Mouse (Mus musculus) forebrain, postnatal 0 days (tissue): ENCODE data around the gene Ccpg1. TPM values are rescaled to one million over a fixed set of nuclear protein-coding genes. Genes with fewer than 3 reads are reported as not detected.

ENCODE experiments used
- ATAC-seq: fragments of 200-750 bp; cut with Nextera tagmentation; 2 replicates; pipeline ENCODE4 v1.8.0; 2017; ENCODE audit warnings: mild to moderate bottlenecking, moderate library complexity
- DNase-seq: peaks from one replicate; pipeline ENCODE4 v3.0.0-alpha.2; 2015
- H3K27ac ChIP-seq: fragments of 300-500 bp; sonication (generic); 2 replicates; pipeline ENCODE4 v1.5.1; 2014; ENCODE audit warnings: low read depth, mild to moderate bottlenecking, antibody characterized with exemption, low read length, moderate library complexity, mixed read lengths
- H3K27me3 ChIP-seq: fragments of 300-500 bp; sonication (generic); 2 replicates; pipeline ENCODE4 v1.6.1; 2014; ENCODE audit warnings: mild to moderate bottlenecking, low read length, mixed read lengths; ENCODE audit not compliant: insufficient read depth
- H3K36me3 ChIP-seq: fragments of 300-500 bp; sonication (generic); 2 replicates; pipeline ENCODE4 v1.6.1; 2014; ENCODE audit warnings: mild to moderate bottlenecking, moderate library complexity; ENCODE audit not compliant: insufficient read depth
- H3K4me1 ChIP-seq: fragments of 300-500 bp; sonication (generic); 2 replicates; pipeline ENCODE4 v1.6.1; 2014; ENCODE audit warnings: antibody characterized with exemption; ENCODE audit not compliant: insufficient read depth
- H3K4me2 ChIP-seq: fragments of 300-500 bp; sonication (generic); 2 replicates; pipeline ENCODE4 v1.6.1; 2014; ENCODE audit warnings: low read depth, mild to moderate bottlenecking, moderate library complexity
- H3K4me3 ChIP-seq: fragments of 300-500 bp; sonication (generic); 2 replicates; pipeline ENCODE4 v1.5.1; 2014; ENCODE audit warnings: low read depth, low read length, mixed read lengths
- H3K9ac ChIP-seq: fragments of 300-500 bp; sonication (generic); 2 replicates; pipeline ENCODE4 v1.6.1; 2014; ENCODE audit warnings: mild to moderate bottlenecking
- H3K9me3 ChIP-seq: fragments of 300-500 bp; sonication (generic); 2 replicates; pipeline ENCODE4 v1.6.1; 2016; ENCODE audit warnings: low read length
- CTCF ChIP-seq: sonication (generic); IDR thresholded peaks from 2 replicates; pipeline ENCODE4 v1.5.1; 2016; ENCODE audit warnings: antibody characterized with exemption, control low read depth, low read depth
- WGBS: fragments of 180-500 bp; shearing (Covaris S2); extraction: QIAGEN DNeasy Blood & Tissue Kit; methylation state at CpG from one replicate; pipeline ENCODE4 v1.1.7; 2014; 5-methylcytosine and 5-hydroxymethylcytosine counted together
- polyA plus RNA-seq: library from polyadenylated mRNA; unstranded; fragments of >200 nt; fragmentation: Nextera tagmentation; extraction: Ambion mirVana; gene quantifications from 2 replicates; pipeline ENCODE4 v1.2.1, GENCODE M21; 2015
- total RNA-seq: library from RNA; depleted of rRNA; stranded (reverse); fragments of >200 nt; gene quantifications from 2 replicates; pipeline ENCODE4 v1.2.3, GENCODE M21; 2014

Gene Ccpg1
- total and polyA plus RNA-seq, 2 experiments from 2014 or later = 31.9 to 42.5 TPM

DNA sequence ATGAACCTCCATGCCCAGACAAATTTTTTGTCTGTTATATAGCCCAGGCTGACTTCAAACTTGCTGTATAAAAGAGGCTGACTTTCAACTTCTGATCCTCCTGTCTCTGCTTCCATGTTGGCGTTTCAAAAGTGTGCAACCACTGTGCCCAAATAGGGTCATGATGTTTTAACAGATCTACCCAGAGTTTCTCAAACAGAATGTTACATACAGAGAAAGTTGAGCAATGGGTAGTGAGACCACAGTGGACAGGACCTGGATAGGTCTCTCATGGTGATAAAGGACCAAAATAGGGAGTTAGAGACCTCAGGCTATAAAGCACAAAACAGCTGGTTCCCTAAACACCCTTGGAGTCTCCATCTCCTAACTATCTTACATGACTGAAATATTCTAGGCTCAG lies 45.2 kb downstream of the Ccpg1 start:
- WGBS = 93% methylated on average over 1 of the region's 1 CpGs
- TF ChIP-seq CTCF = no peak

GRCm38 (mm10) chr9:73031421-73031820 lies 46.2 kb downstream of the Ccpg1 start:
- ATAC-seq (no peak), DNase-seq (no peak)
- no peaks in the 10 kb centered on the region for H3K27me3 ChIP-seq
- peaks cover 27% of the 10 kb centered on the region for H3K36me3 ChIP-seq
- H3K9me3 ChIP-seq = no peaks in the 10 kb centered on the region
- no peaks in the 10 kb centered on the region for H3K4me1 ChIP-seq
- TF ChIP-seq CTCF = no peak
- no peak overlapping the region for H3K9ac ChIP-seq
- no peak overlapping the region for H3K4me2 ChIP-seq
- H3K4me3 ChIP-seq = no peak overlapping the region
- 76% methylated on average over 4 of the region's 4 CpGs for WGBS
- no peak overlapping the region for H3K27ac ChIP-seq

More for the DNA sequence above, 45.2 kb downstream of the Ccpg1 start:
- H3K27ac ChIP-seq = no peak overlapping the region
- H3K4me3 ChIP-seq = no peak overlapping the region
- DNase-seq (no peak), ATAC-seq (no peak)
- no peaks in the 10 kb centered on the region for H3K9me3 ChIP-seq
- H3K4me1 ChIP-seq = no peaks in the 10 kb centered on the region
- no peak overlapping the region for H3K9ac ChIP-seq
- H3K27me3 ChIP-seq = no peaks in the 10 kb centered on the region
- H3K4me2 ChIP-seq = no peak overlapping the region
- H3K36me3 ChIP-seq = peaks cover 27% of the 10 kb centered on the region

- DNase-seq = no peak
- no peaks in the 10 kb centered on the region for H3K9me3 ChIP-seq
- H3K27ac ChIP-seq = no peak overlapping the region
- no peaks in the 10 kb centered on the region for H3K27me3 ChIP-seq
- H3K4me3 ChIP-seq = no peak overlapping the region
- no peak overlapping the region for H3K4me2 ChIP-seq
- peaks cover 27% of the 10 kb centered on the region for H3K36me3 ChIP-seq
- peak; percentile 18; the same call in 1 of the 2 replicates for TF ChIP-seq CTCF
- WGBS = 97% methylated on average over 1 of the region's 1 CpGs
- H3K9ac ChIP-seq = no peak overlapping the region
- H3K4me1 ChIP-seq = no peaks in the 10 kb centered on the region
- no peak for ATAC-seq
Measured at GRCm38 (mm10) chr9:73033406-73033805, 48.2 kb downstream of the Ccpg1 start.

DNA sequence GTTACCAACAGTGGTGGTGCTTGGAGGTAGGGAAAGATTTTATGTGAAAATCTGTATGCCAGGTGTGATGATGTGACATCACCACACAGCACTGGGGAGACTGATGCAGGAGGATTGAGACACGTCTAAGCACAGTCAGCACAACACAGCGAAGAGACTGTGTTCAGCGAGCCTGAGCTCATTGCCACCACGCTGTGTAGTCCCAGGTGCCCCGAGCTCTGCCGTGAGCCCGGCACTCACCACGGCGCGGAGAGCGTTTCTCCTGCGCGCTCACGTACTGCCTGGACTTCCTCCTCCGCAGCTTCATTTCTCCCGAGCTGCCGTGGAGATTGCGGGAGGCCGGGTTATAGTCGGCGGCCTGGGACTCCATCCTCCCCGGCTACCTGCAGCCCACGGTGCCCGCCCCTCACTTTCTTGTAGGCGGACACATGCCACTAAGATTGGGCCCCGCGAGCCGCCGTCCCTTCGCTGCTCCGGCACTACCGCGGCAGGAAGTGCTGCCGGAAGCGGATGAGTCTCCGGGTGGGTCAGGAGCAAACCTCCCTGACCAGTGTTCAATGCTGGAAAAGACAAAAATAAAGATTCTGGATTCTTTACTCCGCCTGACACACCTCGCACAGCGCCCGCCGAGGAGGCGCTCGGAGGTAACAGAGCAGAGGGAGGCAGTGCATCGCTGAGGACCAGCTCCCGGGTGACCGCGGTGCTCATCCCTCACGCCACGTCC lies 54.2 kb downstream of the Ccpg1 start:
- Histone ChIP-seq H3K4me3 (peak overlapping the region; percentile 73), H3K27ac (peak overlapping the region; percentile 88), H3K4me1 (peaks cover 13% of the 10 kb centered on the region), H3K4me2 (peak overlapping the region; percentile 64), H3K9ac (peak overlapping the region; percentile 69), H3K27me3 (no peaks in the 10 kb centered on the region), H3K9me3 (no peaks in the 10 kb centered on the region), H3K36me3 (no peaks in the 10 kb centered on the region)
- WGBS = 4% methylated on average over 49 of the region's 49 CpGs
- TF ChIP-seq CTCF = no peak
- ATAC-seq (peak; percentile 91), DNase-seq (peak; percentile 91)

- WGBS = 29% methylated on average over 6 of the region's 6 CpGs
- ATAC-seq (no peak), DNase-seq (no peak)
- Histone ChIP-seq H3K36me3 (no peaks in the 10 kb centered on the region), H3K27me3 (no peaks in the 10 kb centered on the region), H3K4me1 (peaks cover 15% of the 10 kb centered on the region), H3K9me3 (no peaks in the 10 kb centered on the region), H3K4me3 (peak within 1 kb of the TSS; percentile 73), H3K27ac (peak within 1 kb of the TSS; percentile 88), H3K4me2 (peak within 1 kb of the TSS; percentile 64), H3K9ac (peak within 1 kb of the TSS; percentile 69)
- no peak for TF ChIP-seq CTCF
Measured at GRCm38 (mm10) chr9:73040080-73040479, 54.9 kb downstream of the Ccpg1 start, which contains the start of gene Pigb. TSS of gene Pigb (minus strand) at chr9:73040378.

GRCm38 (mm10) chr9:73044146-73045079 lies 59.2 kb downstream of the Ccpg1 start, which contains the start of gene Rab27a:
TSS of gene Rab27a (plus strand) at chr9:73044854.
- H3K27me3 ChIP-seq = no peaks in the 10 kb centered on the region
- peak within 1 kb of the TSS; percentile 85 for H3K4me2 ChIP-seq
- ATAC-seq (peak; percentile 56), DNase-seq (peak; percentile 81)
- no peaks in the 10 kb centered on the region for H3K9me3 ChIP-seq
- no peak within 1 kb of the TSS for H3K27ac ChIP-seq
- peak; percentile 88 for TF ChIP-seq CTCF
- peaks cover 10% of the 10 kb centered on the region for H3K4me1 ChIP-seq
- 2% methylated on average over 41 of the region's 41 CpGs for WGBS
- no peaks in the 10 kb centered on the region for H3K36me3 ChIP-seq
- peak within 1 kb of the TSS; percentile 41 for H3K4me3 ChIP-seq
- H3K9ac ChIP-seq = peak within 1 kb of the TSS; percentile 53
